Mouse (Mus musculus) megakaryocyte, embryonic 14.5 days (primary cell): ENCODE measurements around the gene Trappc10.

ENCODE experiments used
- FLI1 ChIP-seq: IDR thresholded peaks from 2 replicates; pipeline ENCODE4 v1.6.1; 2012; ENCODE audit warnings: low read length, inconsistent platforms, mixed read lengths
- GATA1 ChIP-seq: IDR thresholded peaks from 3 replicates; pipeline ENCODE4 v1.6.1; 2012; ENCODE audit warnings: mixed read lengths, low read length, inconsistent platforms, borderline replicate concordance

DNA sequence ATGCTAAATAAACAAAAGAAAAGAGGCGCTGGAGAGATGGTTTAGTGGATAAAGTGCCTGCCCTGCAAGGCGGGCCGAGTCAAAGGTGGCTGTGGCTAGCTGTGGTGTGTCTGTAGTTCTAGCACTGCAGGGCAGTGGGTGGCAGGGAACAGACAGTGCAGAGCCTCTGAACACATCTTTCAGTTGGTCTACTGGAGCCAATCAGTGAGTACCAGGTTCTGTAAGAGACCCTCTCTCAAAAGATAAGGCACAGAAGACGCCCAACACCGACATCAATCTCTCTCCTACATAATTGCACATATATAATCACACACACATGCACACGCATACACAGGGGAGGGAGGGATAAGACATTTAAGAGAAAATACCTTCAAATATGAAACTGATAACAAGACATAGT is 6.6 kb downstream of the Trappc10 start:
- no peak for TF ChIP-seq GATA1
- no peak for TF ChIP-seq FLI1
